Mouse (Mus musculus) midbrain, embryonic 14.5 days (tissue): ENCODE measurements around the gene A030003K21Rik. TPM values are rescaled to one million over a fixed set of nuclear protein-coding genes. Genes with fewer than 3 reads are reported as not detected.

Experiments used
- ATAC-seq: fragments of 200-750 bp; cut with Nextera tagmentation; 2 replicates; pipeline ENCODE4 v1.8.0; 2017; ENCODE audit warnings: moderate number of reproducible peaks, moderate library complexity; ENCODE audit not compliant: low FRiP score, low TSS enrichment
- DNase-seq: peaks from one replicate; pipeline ENCODE4 v3.0.0-alpha.2; 2015
- H3K27ac ChIP-seq: fragments of 300-500 bp; sonication (generic); replicated peaks from 2 replicates; pipeline ENCODE4 v1.5.1; 2014; ENCODE audit warnings: mild to moderate bottlenecking, low read depth, low read length, moderate library complexity
- H3K27me3 ChIP-seq: fragments of 300-500 bp; sonication (generic); 2 replicates; pipeline ENCODE4 v1.6.1; 2014; ENCODE audit warnings: low read length, control low read depth, mixed read lengths; ENCODE audit not compliant: control insufficient read depth, insufficient read depth
- H3K36me3 ChIP-seq: fragments of 300-500 bp; sonication (generic); 2 replicates; pipeline ENCODE4 v1.6.1; 2014; ENCODE audit warnings: low read length, control low read depth; ENCODE audit not compliant: control insufficient read depth, insufficient read depth
- H3K4me1 ChIP-seq: fragments of 300-500 bp; sonication (generic); 2 replicates; pipeline ENCODE4 v1.6.1; 2014; ENCODE audit warnings: mild to moderate bottlenecking, antibody characterized with exemption, low read length, control low read depth; ENCODE audit not compliant: control insufficient read depth, insufficient read depth
- H3K4me2 ChIP-seq: fragments of 300-500 bp; sonication (generic); 2 replicates; pipeline ENCODE4 v1.6.1; 2014; ENCODE audit warnings: mild to moderate bottlenecking, low read length, moderate library complexity
- H3K4me3 ChIP-seq: fragments of 300-500 bp; sonication (generic); replicated peaks from 2 replicates; pipeline ENCODE4 v1.5.1; 2014; ENCODE audit warnings: low read depth, low read length
- H3K9ac ChIP-seq: fragments of 300-500 bp; sonication (generic); replicated peaks from 2 replicates; pipeline ENCODE4 v1.6.1; 2014; ENCODE audit warnings: mild to moderate bottlenecking, low read length, moderate library complexity
- H3K9me3 ChIP-seq: fragments of 300-500 bp; sonication (generic); 2 replicates; pipeline ENCODE4 v1.6.1; 2016; ENCODE audit warnings: low read length, control low read depth, mixed read lengths; ENCODE audit not compliant: control insufficient read depth
- WGBS: fragments of 180-500 bp; shearing (Covaris S2); extraction: QIAGEN DNeasy Blood & Tissue Kit; methylation state at CpG from one replicate; pipeline ENCODE4 v1.1.7; 2014; 5-methylcytosine and 5-hydroxymethylcytosine counted together
- polyA plus RNA-seq: library from polyadenylated mRNA; unstranded; fragments of >200 nt; fragmentation: Nextera tagmentation; extraction: Ambion mirVana; gene quantifications from 2 replicates; pipeline ENCODE4 v1.2.1, GENCODE M21; 2014

The A030003K21Rik gene
- polyA plus RNA-seq, 1 experiment from 2014 or later, result not detected

DNA sequence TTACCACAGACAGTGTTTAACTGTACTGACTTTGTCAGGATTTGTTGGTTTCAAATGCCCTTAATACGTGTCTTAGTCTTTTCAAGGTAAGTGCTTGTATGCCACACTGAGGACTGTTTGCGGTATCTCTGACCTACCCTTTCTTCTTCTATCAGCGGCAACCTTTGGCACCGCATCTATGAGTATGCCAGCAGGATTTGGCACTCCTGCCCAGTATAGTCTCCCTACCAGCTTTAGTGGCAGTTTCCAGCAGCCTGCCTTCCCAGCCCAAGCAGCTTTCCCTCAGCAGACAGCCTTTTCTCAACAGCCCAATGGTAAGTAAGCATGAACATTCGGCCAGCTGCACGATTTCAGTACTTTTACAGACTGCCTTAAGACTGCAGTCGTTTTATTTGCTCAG, 49.9 kb downstream of the A030003K21Rik start:
- H3K27me3 ChIP-seq, result no peaks in the 10 kb centered on the region
- H3K4me1 ChIP-seq, result no peaks in the 10 kb centered on the region
- no peak overlapping the region for H3K27ac ChIP-seq
- H3K4me3 ChIP-seq, result no peak overlapping the region
- 97% methylated on average over 7 of the region's 7 CpGs for WGBS
- no peak overlapping the region for H3K9ac ChIP-seq
- no peak for ATAC-seq
- no peak overlapping the region for H3K4me2 ChIP-seq
- no peak for DNase-seq
- no peaks in the 10 kb centered on the region for H3K9me3 ChIP-seq
- H3K36me3 ChIP-seq, result peaks cover 55% of the 10 kb centered on the region

Other genes with a start within 250 kb of the A030003K21Rik start
- gene Mff, start 218.5 kb downstream of the A030003K21Rik start, polyA plus RNA-seq, result 449 and 463 TPM in 2 replicates
- 0.38 TPM in 1 of 2 replicates, not detected in the other for gene Tm4sf20, start 174.9 kb downstream of the A030003K21Rik start, polyA plus RNA-seq
- gene Gm47791, start 172.1 kb downstream of the A030003K21Rik start, polyA plus RNA-seq, result not detected in 2 replicates
- 32.4 and 43.7 TPM in 2 replicates for gene Agfg1, start 103.9 kb downstream of the A030003K21Rik start, polyA plus RNA-seq
- gene A030005L19Rik, start 30.1 kb downstream of the A030003K21Rik start, polyA plus RNA-seq, result 0.46 and 0.66 TPM in 2 replicates
- not detected in 2 replicates for gene A030014E15Rik, start 18.5 kb downstream of the A030003K21Rik start, polyA plus RNA-seq
- not detected in 2 replicates for gene Gm6217, start 12.0 kb downstream of the A030003K21Rik start, polyA plus RNA-seq
- gene Gm7544, start 12.6 kb upstream of the A030003K21Rik start, polyA plus RNA-seq, result not detected in 2 replicates
- gene Gm47955, start 16.9 kb upstream of the A030003K21Rik start, polyA plus RNA-seq, result not detected in 2 replicates
- gene Gm47959, start 57.2 kb upstream of the A030003K21Rik start, polyA plus RNA-seq, result not detected in 2 replicates
- gene Slc19a3, start 95.1 kb upstream of the A030003K21Rik start, polyA plus RNA-seq, result 0.15 and 0.79 TPM in 2 replicates
- not detected in 2 replicates for gene Krtap28-10, start 99.1 kb upstream of the A030003K21Rik start, polyA plus RNA-seq
- gene Gm47969, start 101.5 kb upstream of the A030003K21Rik start, polyA plus RNA-seq, result not detected in 2 replicates
- gene A030005K14Rik, start 116.0 kb upstream of the A030003K21Rik start, polyA plus RNA-seq, result not detected in 2 replicates
- gene Krtap28-13, start 117.5 kb upstream of the A030003K21Rik start, polyA plus RNA-seq, result not detected in 2 replicates
- not detected in 2 replicates for gene Ccl20, start 173.4 kb upstream of the A030003K21Rik start, polyA plus RNA-seq
- 0.80 and 1.00 TPM in 2 replicates for gene Daw1, start 216.4 kb upstream of the A030003K21Rik start, polyA plus RNA-seq